Mouse (Mus musculus) liver, embryonic 14.5 days (tissue): ENCODE measurements around the gene Coq4.

ENCODE experiments used
- CTCF ChIP-seq: IDR thresholded peaks from 2 replicates; pipeline ENCODE4 v1.5.1; 2016; ENCODE audit warnings: antibody characterized with exemption, low read depth, control low read depth
- EP300 ChIP-seq: IDR thresholded peaks from 2 replicates; pipeline ENCODE4 v1.6.1; 2016; ENCODE audit warnings: antibody characterized with exemption, low read depth

DNA sequence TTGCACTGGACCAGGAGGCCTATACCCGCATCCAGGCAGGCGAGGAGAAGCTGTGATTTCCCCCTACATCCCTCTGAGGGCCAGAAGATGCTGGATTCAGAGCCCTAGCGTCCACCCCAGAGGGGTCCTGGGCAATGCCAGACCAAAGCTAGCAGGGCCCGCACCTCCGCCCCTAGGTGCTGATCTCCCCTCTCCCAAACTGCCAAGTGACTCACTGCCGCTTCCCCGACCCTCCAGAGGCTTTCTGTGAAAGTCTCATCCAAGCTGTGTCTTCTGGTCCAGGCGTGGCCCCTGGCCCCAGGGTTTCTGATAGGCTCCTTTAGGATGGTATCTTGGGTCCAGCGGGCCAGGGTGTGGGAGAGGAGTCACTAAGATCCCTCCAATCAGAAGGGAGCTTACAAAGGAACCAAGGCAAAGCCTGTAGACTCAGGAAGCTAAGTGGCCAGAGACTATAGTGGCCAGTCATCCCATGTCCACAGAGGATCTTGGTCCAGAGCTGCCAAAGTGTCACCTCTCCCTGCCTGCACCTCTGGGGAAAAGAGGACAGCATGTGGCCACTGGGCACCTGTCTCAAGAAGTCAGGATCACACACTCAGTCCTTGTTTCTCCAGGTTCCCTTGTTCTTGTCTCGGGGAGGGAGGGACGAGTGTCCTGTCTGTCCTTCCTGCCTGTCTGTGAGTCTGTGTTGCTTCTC, 28.5 kb downstream of the Coq4 start:
- no peak for TF ChIP-seq CTCF
- TF ChIP-seq EP300 = no peak
